Mouse (Mus musculus): Measurements from ENCODE around the gene Rhbdl3.

DNA sequence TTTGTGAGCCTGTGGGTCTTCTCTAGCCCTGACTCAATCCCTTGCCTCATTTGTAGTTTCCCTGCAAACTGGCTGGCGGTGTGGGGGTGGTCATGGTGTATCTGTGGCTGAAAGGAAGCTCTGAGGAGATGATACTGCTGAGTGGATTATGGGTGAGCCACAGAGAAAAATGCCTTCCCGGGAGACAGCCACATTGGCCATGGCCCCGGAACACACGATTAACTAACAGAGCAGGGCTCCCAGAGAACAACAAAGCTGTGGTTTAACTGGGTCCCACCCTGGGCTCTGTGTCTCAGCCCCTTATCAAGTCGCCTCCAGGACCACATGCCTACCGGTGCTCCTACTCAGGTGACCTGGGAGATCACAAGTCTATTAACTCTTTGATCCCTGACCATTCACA is 7.8 kb downstream of the Rhbdl3 start:
- TF ChIP-seq CTCF (IDR thresholded peaks at IDR 0.05) (no peak), POLR2A (IDR thresholded peaks at IDR 0.05; ENCODE audit: insufficient read depth, low read depth, low read length) (no peak)
